Mouse (Mus musculus): ENCODE data around the gene Mfsd5. TPM values are rescaled to one million over a fixed set of nuclear protein-coding genes. Genes with fewer than 3 reads are reported as not detected.

The Mfsd5 gene
- polyA plus RNA-seq, 1 experiment from 2014 or later, result 54.7 TPM

GRCm38 (mm10) chr15:102273982-102274716 lies 5.1 kb upstream of the Mfsd5 start:
- no peak overlapping the region for H3K4me3 ChIP-seq
- peaks cover 27% of the 10 kb centered on the region for H3K27me3 ChIP-seq
- H3K4me2 ChIP-seq, result no peak overlapping the region
- H3K4me1 ChIP-seq (replicated peaks), result peaks cover 5% of the 10 kb centered on the region
- no peaks in the 10 kb centered on the region for H3K9me3 ChIP-seq
- 74% methylated on average over 6 of the region's 6 CpGs for WGBS
- no peak overlapping the region for H3K9ac ChIP-seq
- no peaks in the 10 kb centered on the region for H3K36me3 ChIP-seq
- no peak for ATAC-seq (ENCODE audit: low FRiP score)
- no peak overlapping the region for H3K27ac ChIP-seq

GRCm38 (mm10) chr15:102278726-102279091 lies 545 bp upstream of the Mfsd5 start:
- Histone ChIP-seq H3K36me3 (peaks cover 24% of the 10 kb centered on the region), H3K4me2 (peak overlapping the region; percentile 94), H3K4me1 (replicated peaks) (peaks cover 24% of the 10 kb centered on the region), H3K9ac (peak overlapping the region; percentile 87), H3K4me3 (peak overlapping the region; percentile 86), H3K27ac (peak overlapping the region; percentile 92), H3K9me3 (no peaks in the 10 kb centered on the region), H3K27me3 (no peaks in the 10 kb centered on the region)
- ATAC-seq (ENCODE audit: low FRiP score), result no peak
- WGBS, result 32% methylated on average over 7 of the region's 7 CpGs

GRCm38 (mm10) chr15:102279783-102280520 lies 698 bp downstream of the Mfsd5 start:
- peak overlapping the region; percentile 86 for H3K4me3 ChIP-seq
- H3K4me2 ChIP-seq, result peak overlapping the region; percentile 94
- peak overlapping the region; percentile 92 for H3K27ac ChIP-seq
- H3K4me1 ChIP-seq (replicated peaks), result peaks cover 24% of the 10 kb centered on the region
- 32% methylated on average over 13 of the region's 13 CpGs for WGBS
- peaks cover 24% of the 10 kb centered on the region for H3K36me3 ChIP-seq
- 0 out of 2 replicates have a peak, but pooled peaks have one; percentile 22 for ATAC-seq (ENCODE audit: low FRiP score)
- H3K27me3 ChIP-seq, result no peaks in the 10 kb centered on the region
- peak overlapping the region; percentile 87 for H3K9ac ChIP-seq
- H3K9me3 ChIP-seq, result no peaks in the 10 kb centered on the region

DNA sequence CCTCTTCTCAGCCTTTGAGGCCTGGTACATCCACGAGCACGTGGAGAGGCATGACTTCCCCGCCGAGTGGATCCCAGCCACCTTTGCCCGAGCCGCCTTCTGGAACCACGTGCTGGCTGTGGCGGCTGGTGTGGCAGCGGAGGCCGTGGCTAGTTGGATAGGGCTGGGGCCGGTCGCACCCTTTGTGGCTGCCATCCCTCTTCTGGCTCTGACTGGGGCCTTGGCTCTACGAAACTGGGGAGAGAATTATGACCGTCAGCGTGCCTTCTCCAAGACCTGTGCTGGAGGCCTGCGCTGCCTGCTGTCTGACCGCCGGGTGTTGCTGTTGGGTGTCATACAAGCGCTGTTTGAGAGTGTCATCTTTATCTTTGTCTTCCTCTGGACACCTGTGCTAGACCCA lies 1.4 kb downstream of the Mfsd5 start:
- Histone ChIP-seq H3K4me3 (peak overlapping the region; percentile 86), H3K4me2 (peak overlapping the region; percentile 94), H3K36me3 (peaks cover 24% of the 10 kb centered on the region), H3K9me3 (no peaks in the 10 kb centered on the region), H3K27me3 (no peaks in the 10 kb centered on the region), H3K27ac (no peak overlapping the region), H3K9ac (0 out of 2 replicates have a peak overlapping the region, but pooled peaks have one; percentile 87), H3K4me1 (replicated peaks) (peaks cover 24% of the 10 kb centered on the region)
- WGBS, result 95% methylated on average over 19 of the region's 19 CpGs
- no peak for ATAC-seq (ENCODE audit: low FRiP score)

DNA sequence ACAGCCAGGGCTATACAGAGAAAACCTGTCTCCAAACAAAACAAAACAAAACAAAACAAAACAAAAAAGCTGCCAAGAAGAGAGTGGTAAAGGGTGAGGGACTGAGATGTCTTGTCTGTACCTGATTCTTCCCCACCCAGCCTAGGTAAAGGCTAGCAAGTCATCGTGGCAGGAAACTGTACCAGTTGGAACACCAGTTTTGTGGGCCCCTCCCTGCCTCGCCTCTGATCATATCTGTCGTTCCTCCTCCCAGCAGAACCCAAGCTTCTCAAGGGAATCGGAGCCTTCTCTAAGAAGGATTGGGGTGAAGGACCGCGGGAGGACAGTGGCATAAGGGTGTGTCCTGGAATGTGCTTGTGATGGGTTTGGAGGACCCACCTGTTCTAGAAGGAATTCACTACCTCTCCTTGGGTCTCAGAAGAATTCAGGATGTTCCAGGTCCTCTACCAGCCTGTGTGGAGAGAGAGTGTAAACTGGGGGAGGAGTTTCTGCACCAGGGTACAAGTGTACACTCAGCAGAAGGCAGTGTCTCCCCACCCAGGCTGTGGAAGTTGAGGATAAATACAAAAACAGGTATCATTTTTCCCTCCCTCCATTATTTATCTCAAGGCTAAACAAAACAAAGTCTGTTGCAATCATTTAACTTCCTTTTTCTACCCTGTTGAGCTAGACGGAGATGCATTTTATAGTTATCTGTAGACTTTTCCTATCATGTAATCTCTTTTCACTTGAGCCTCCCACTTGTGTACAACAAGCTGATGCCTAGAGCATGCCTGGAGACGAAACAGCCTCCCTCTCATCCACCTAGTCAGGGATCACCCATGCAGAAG lies 3.4 kb downstream of the Mfsd5 start:
- Histone ChIP-seq H3K27me3 (no peaks in the 10 kb centered on the region), H3K4me1 (replicated peaks) (peaks cover 24% of the 10 kb centered on the region), H3K4me3 (no peak overlapping the region), H3K27ac (no peak overlapping the region), H3K9ac (no peak overlapping the region), H3K36me3 (peaks cover 24% of the 10 kb centered on the region), H3K9me3 (no peaks in the 10 kb centered on the region), H3K4me2 (no peak overlapping the region)
- ATAC-seq (ENCODE audit: low FRiP score), result no peak
- WGBS, result 88% methylated on average over 8 of the region's 8 CpGs

DNA sequence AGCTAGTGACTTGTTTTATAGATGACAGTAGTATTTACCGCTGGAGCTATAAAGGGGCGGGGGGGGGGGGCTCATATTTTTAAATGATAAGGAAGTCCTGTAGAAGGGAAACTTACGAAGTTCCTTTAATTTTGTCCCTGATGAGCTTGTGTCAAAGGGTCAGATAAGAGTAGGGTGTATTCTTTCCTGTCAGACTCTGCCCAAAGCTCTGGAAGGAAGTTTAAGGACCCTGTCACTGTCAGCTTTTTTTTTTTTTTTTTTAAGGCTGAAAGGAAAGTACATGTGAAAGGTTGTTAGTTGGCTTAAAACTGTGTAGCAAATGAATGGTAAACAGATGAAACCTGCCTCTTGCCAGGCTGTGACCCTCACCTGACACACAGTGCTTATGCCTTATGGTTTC lies 4.4 kb downstream of the Mfsd5 start:
- Histone ChIP-seq H3K4me1 (replicated peaks) (peaks cover 23% of the 10 kb centered on the region), H3K4me2 (no peak overlapping the region), H3K27me3 (no peaks in the 10 kb centered on the region), H3K36me3 (peaks cover 24% of the 10 kb centered on the region), H3K27ac (no peak overlapping the region), H3K9ac (no peak overlapping the region), H3K4me3 (no peak overlapping the region), H3K9me3 (no peaks in the 10 kb centered on the region)
- 89% methylated on average over 3 of the region's 3 CpGs for WGBS
- ATAC-seq (ENCODE audit: low FRiP score), result no peak

GRCm38 (mm10) chr15:102287395-102287794 lies 8.1 kb downstream of the Mfsd5 start:
- Histone ChIP-seq H3K27ac (no peak overlapping the region), H3K9me3 (no peaks in the 10 kb centered on the region), H3K4me2 (no peak overlapping the region), H3K4me3 (no peak overlapping the region), H3K27me3 (no peaks in the 10 kb centered on the region), H3K4me1 (replicated peaks) (no peaks in the 10 kb centered on the region), H3K9ac (no peak overlapping the region), H3K36me3 (peaks cover 7% of the 10 kb centered on the region)
- no peak for ATAC-seq (ENCODE audit: low FRiP score)

- Histone ChIP-seq H3K4me2 (peak within 1 kb of the TSS; percentile 94), H3K27ac (peak within 1 kb of the TSS; percentile 58; the same call in 1 of the 2 replicates), H3K9me3 (no peaks in the 10 kb centered on the region), H3K36me3 (peaks cover 10% of the 10 kb centered on the region; the same call in 1 of the 2 replicates), H3K27me3 (no peaks in the 10 kb centered on the region), H3K9ac (peak within 1 kb of the TSS; percentile 58; the same call in 1 of the 2 replicates), H3K4me3 (peak within 1 kb of the TSS; percentile 54), H3K4me1 (replicated peaks) (peaks cover 11% of the 10 kb centered on the region)
- 7% methylated on average over 25 of the region's 25 CpGs for WGBS
- ATAC-seq (ENCODE audit: low FRiP score), result peak; percentile 98
Measured at GRCm38 (mm10) chr15:102295633-102296367, 16.5 kb downstream of the Mfsd5 start, which contains the start of gene Espl1. Gene Espl1 (plus strand): TSS chr15:102296266.

DNA sequence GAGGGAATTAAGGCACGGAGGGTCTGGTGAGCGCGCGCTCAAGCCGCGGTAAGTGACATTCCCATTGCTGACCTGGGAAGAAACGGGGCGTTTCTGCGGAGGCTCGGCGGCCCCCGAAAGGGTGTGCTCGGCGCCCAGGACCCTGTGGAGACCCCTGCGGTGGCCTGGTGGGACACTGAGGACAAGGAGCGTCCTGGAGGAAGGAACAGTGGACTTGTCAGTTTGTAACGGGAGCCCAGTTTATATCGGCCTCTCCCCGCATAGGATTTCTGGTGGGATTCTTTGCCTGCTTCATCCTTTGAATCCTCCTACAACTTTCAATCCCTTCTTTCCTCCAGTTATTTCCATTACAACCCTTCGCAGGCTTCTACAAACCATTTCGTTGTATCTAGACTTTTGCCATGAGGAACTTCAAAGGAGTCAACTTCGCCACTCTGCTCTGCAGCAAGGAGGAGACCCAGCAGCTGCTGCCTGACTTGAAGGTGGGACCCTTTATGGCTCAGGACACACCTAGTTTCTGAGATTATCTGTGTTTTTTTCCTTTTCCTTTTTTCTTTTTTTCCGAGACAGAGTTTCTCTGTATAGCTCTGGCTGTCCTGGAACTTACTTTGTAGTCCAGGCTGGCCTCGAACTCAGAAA lies 17.2 kb downstream of the Mfsd5 start:
- Histone ChIP-seq H3K4me1 (replicated peaks) (peaks cover 11% of the 10 kb centered on the region), H3K9me3 (no peaks in the 10 kb centered on the region), H3K9ac (peak overlapping the region; percentile 58; the same call in 1 of the 2 replicates), H3K4me2 (peak overlapping the region; percentile 94), H3K36me3 (peaks cover 10% of the 10 kb centered on the region; the same call in 1 of the 2 replicates), H3K27ac (no peak overlapping the region), H3K27me3 (no peaks in the 10 kb centered on the region), H3K4me3 (peak overlapping the region; percentile 54)
- ATAC-seq (ENCODE audit: low FRiP score), result peak; percentile 78
- 5% methylated on average over 24 of the region's 24 CpGs for WGBS

DNA sequence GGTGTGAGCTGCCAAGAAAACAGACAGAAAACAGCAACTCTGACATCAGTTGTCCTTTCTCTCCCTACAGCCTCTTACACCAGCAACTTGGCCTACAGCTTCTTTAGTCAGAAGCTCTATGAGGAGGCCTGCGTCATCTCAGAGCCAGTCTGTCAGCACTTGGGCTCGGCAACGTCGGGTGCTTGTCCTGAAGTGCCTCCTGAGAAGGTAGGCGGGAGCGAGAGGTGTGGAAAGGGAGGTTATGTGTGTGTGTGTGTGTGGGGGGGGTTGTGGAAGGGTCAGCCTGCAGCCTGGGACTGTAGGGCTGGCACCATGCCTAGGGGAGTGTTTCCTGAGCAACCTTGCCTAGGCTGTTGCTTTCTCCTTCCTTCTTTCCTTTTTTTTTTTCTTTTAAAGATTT lies 23.3 kb downstream of the Mfsd5 start:
- 97% methylated on average over 6 of the region's 6 CpGs for WGBS
- Histone ChIP-seq H3K27me3 (no peaks in the 10 kb centered on the region), H3K4me2 (no peak overlapping the region), H3K27ac (no peak overlapping the region), H3K9ac (no peak overlapping the region), H3K36me3 (peaks cover 26% of the 10 kb centered on the region), H3K4me1 (replicated peaks) (no peaks in the 10 kb centered on the region), H3K9me3 (no peaks in the 10 kb centered on the region), H3K4me3 (no peak overlapping the region)
- no peak for ATAC-seq (ENCODE audit: low FRiP score)

GRCm38 (mm10) chr15:102308717-102309116 lies 29.5 kb downstream of the Mfsd5 start:
- Histone ChIP-seq H3K36me3 (peaks cover 31% of the 10 kb centered on the region), H3K4me1 (replicated peaks) (no peaks in the 10 kb centered on the region), H3K4me2 (no peak overlapping the region), H3K9me3 (no peaks in the 10 kb centered on the region), H3K9ac (no peak overlapping the region), H3K4me3 (no peak overlapping the region), H3K27ac (no peak overlapping the region), H3K27me3 (no peaks in the 10 kb centered on the region)
- ATAC-seq (ENCODE audit: low FRiP score), result no peak
- WGBS, result 87% methylated on average over 9 of the region's 9 CpGs

All from hindbrain, embryonic 13.5 days (tissue).